16 mouse cellular contexts compared by ENCODE assay signal in genomic region chr4:153714995-153715645, GRCm38 (mm10).
DNase-seq lines count a peak whose midpoint lies in the region; ATAC-seq and TF ChIP-seq lines count a peak whose summit lies in the region.
"Had no signal": no experiment of that assay in that cellular context is flagged by ENCODE, and none has a peak within 500 bp of the region (broad histone marks: within the 10 kb centered on the region; RNA-seq: fewer than 3 reads in every experiment).

No protein-coding gene starts in this region.

- H3K9ac ChIP-seq in heart, postnatal 0 days (replicated peaks; ENCODE audit: low read depth, low read length) = no peak overlapping the region
- no peak overlapping the region for H3K9ac ChIP-seq in heart, embryonic 12.5 days
- no peak overlapping the region for H3K9ac ChIP-seq in midbrain, embryonic 11.5 days (ENCODE audit: low read length)
- no peak overlapping the region for H3K9ac ChIP-seq in stomach, postnatal 0 days (ENCODE audit: low read length)
- H3K9ac ChIP-seq: liver, embryonic 14.5 days; stomach, embryonic 15.5 days had no signal

- H3K27me3 ChIP-seq in heart, postnatal 0 days (ENCODE audit: control insufficient read depth, insufficient read depth, low read length) = no peaks in the 10 kb centered on the region
- peaks cover 12% of the 10 kb centered on the region for H3K27me3 ChIP-seq in heart, embryonic 12.5 days (replicated peaks)
- no peaks in the 10 kb centered on the region for H3K27me3 ChIP-seq in midbrain, embryonic 11.5 days (ENCODE audit: control insufficient read depth, insufficient read depth, low read length)
- peaks cover 18% of the 10 kb centered on the region for H3K27me3 ChIP-seq in midbrain, embryonic 10.5 days (ENCODE audit: low read depth, poor library complexity, severe bottlenecking)
- H3K27me3 ChIP-seq in stomach, postnatal 0 days (ENCODE audit: control insufficient read depth, insufficient read depth, low read length) = no peaks in the 10 kb centered on the region
- H3K27me3 ChIP-seq: CH12.LX; stomach, embryonic 15.5 days had no signal

- TF ChIP-seq EP300 in heart, postnatal 0 days (IDR thresholded peaks at IDR 0.05; ENCODE audit: low read depth) = no peak
- TF ChIP-seq EP300 in stomach, postnatal 0 days (optimal IDR thresholded peaks at IDR 0.05) = no peak

- no peak for TF ChIP-seq CTCF in heart, postnatal 0 days (IDR thresholded peaks at IDR 0.05; ENCODE audit: low read depth)
- no peak for TF ChIP-seq CTCF in stomach, postnatal 0 days (IDR thresholded peaks at IDR 0.05; ENCODE audit: low read depth)

- peak; percentile 24 for DNase-seq in adrenal gland, postnatal 14 days
- DNase-seq in adrenal gland, postnatal 25 days = no peak
- peak; percentile 44 for DNase-seq in heart, postnatal 0 days (ENCODE audit: low spot score)
- peak; percentile 31 for DNase-seq in midbrain, embryonic 11.5 days (ENCODE audit: low spot score, missing footprints)
- DNase-seq in midbrain, embryonic 10.5 days (ENCODE audit: low spot score) = no peak
- DNase-seq in stomach, postnatal 0 days (ENCODE audit: low spot score) = peak; percentile 23
- DNase-seq: cerebellum, adult 2 months; kidney, postnatal 10 days; layer of hippocampus, adult 9-11 months; thymus, postnatal 25 days had no signal

- H3K4me3 ChIP-seq in heart, postnatal 0 days (ENCODE audit: low read depth, low read length) = no peak overlapping the region
- H3K4me3 ChIP-seq in heart, embryonic 12.5 days = no peak overlapping the region
- H3K4me3 ChIP-seq in midbrain, embryonic 11.5 days (ENCODE audit: low read depth, low read length) = no peak overlapping the region
- H3K4me3 ChIP-seq in midbrain, embryonic 10.5 days = no peak overlapping the region
- no peak overlapping the region for H3K4me3 ChIP-seq in stomach, postnatal 0 days (ENCODE audit: low read depth, low read length)
- H3K4me3 ChIP-seq: stomach, embryonic 15.5 days had no signal

- ATAC-seq in heart, postnatal 0 days (ENCODE audit: insufficient read depth, low read depth) = peak; percentile 87
- ATAC-seq in heart, embryonic 12.5 days (ENCODE audit: insufficient number of reproducible peaks, low FRiP score) = no peak
- no peak for ATAC-seq in midbrain, embryonic 11.5 days (ENCODE audit: low FRiP score)
- no peak for ATAC-seq in stomach, postnatal 0 days (ENCODE audit: low FRiP score, low TSS enrichment)
- ATAC-seq in megakaryocyte progenitor cell, adult 5-6 weeks (replicated peaks; ENCODE audit: poor library complexity) = no peak
- ATAC-seq: intestine, embryonic 16.5 days had no signal

- H3K9me3 ChIP-seq in heart, postnatal 0 days (replicated peaks; ENCODE audit: control insufficient read depth, low read length) = no peaks in the 10 kb centered on the region
- no peaks in the 10 kb centered on the region for H3K9me3 ChIP-seq in heart, embryonic 12.5 days (replicated peaks)
- no peaks in the 10 kb centered on the region for H3K9me3 ChIP-seq in midbrain, embryonic 11.5 days (ENCODE audit: control insufficient read depth, low read length)
- H3K9me3 ChIP-seq in midbrain, embryonic 10.5 days (replicated peaks) = no peaks in the 10 kb centered on the region
- H3K9me3 ChIP-seq in stomach, postnatal 0 days (ENCODE audit: control insufficient read depth, low read length) = no peaks in the 10 kb centered on the region
- H3K9me3 ChIP-seq: stomach, embryonic 15.5 days had no signal

- 33% methylated on average over 6 of the region's 6 CpGs for WGBS in heart, postnatal 0 days
- 32% methylated on average over 6 of the region's 6 CpGs for WGBS in heart, embryonic 12.5 days
- WGBS in midbrain, embryonic 11.5 days = 71% methylated on average over 6 of the region's 6 CpGs
- WGBS in midbrain, embryonic 10.5 days = 78% methylated on average over 6 of the region's 6 CpGs
- 44% methylated on average over 6 of the region's 6 CpGs for WGBS in stomach, postnatal 0 days

- no peaks in the 10 kb centered on the region for H3K36me3 ChIP-seq in heart, postnatal 0 days (replicated peaks; ENCODE audit: control insufficient read depth, insufficient read depth, low read length)
- no peaks in the 10 kb centered on the region for H3K36me3 ChIP-seq in heart, embryonic 12.5 days
- H3K36me3 ChIP-seq in midbrain, embryonic 11.5 days (ENCODE audit: control insufficient read depth, insufficient read depth, low read length) = no peaks in the 10 kb centered on the region
- no peaks in the 10 kb centered on the region for H3K36me3 ChIP-seq in midbrain, embryonic 10.5 days
- no peaks in the 10 kb centered on the region for H3K36me3 ChIP-seq in stomach, postnatal 0 days (ENCODE audit: control insufficient read depth, insufficient read depth, low read length)
- H3K36me3 ChIP-seq: stomach, embryonic 15.5 days had no signal

- no peak overlapping the region for H3K4me2 ChIP-seq in heart, postnatal 0 days (ENCODE audit: low read depth, low read length)
- H3K4me2 ChIP-seq in heart, embryonic 12.5 days = no peak overlapping the region
- H3K4me2 ChIP-seq in midbrain, embryonic 11.5 days = no peak overlapping the region
- H3K4me2 ChIP-seq in stomach, postnatal 0 days (replicated peaks; ENCODE audit: low read depth) = no peak overlapping the region
- H3K4me2 ChIP-seq: stomach, embryonic 15.5 days had no signal

- H3K27ac ChIP-seq in heart, postnatal 0 days (ENCODE audit: low read depth) = no peak overlapping the region
- no peak overlapping the region for H3K27ac ChIP-seq in heart, embryonic 12.5 days (ENCODE audit: poor library complexity, severe bottlenecking)
- H3K27ac ChIP-seq in midbrain, embryonic 11.5 days (ENCODE audit: low read depth, low read length) = no peak overlapping the region
- H3K27ac ChIP-seq in midbrain, embryonic 10.5 days (replicated peaks) = no peak overlapping the region
- no peak overlapping the region for H3K27ac ChIP-seq in stomach, postnatal 0 days (replicated peaks)
- H3K27ac ChIP-seq: liver, embryonic 14.5 days; stomach, embryonic 15.5 days had no signal

- no peaks in the 10 kb centered on the region for H3K4me1 ChIP-seq in heart, postnatal 0 days (ENCODE audit: control insufficient read depth, insufficient read depth)
- peaks cover 10% of the 10 kb centered on the region for H3K4me1 ChIP-seq in heart, embryonic 12.5 days (replicated peaks)
- 0 out of 2 replicates have a peak, but pooled peaks cover 2% of the 10 kb centered on the region for H3K4me1 ChIP-seq in midbrain, embryonic 11.5 days (ENCODE audit: control insufficient read depth, insufficient read depth, low read length)
- peaks cover 22% of the 10 kb centered on the region for H3K4me1 ChIP-seq in midbrain, embryonic 10.5 days
- no peaks in the 10 kb centered on the region for H3K4me1 ChIP-seq in stomach, postnatal 0 days (replicated peaks; ENCODE audit: control insufficient read depth, insufficient read depth)
- H3K4me1 ChIP-seq: stomach, embryonic 15.5 days had no signal

Comparison
In these comparisons a context has a peak if more than half of its experiments do, and no peak if none do; other contexts are left out.
1. DNase-seq: peak in adrenal gland, postnatal 14 days (single experiment), heart, postnatal 0 days (single experiment), midbrain, embryonic 11.5 days (single experiment) and stomach, postnatal 0 days (single experiment); none in adrenal gland, postnatal 25 days (single experiment) and midbrain, embryonic 10.5 days (single experiment).